Mouse (Mus musculus): Measurements from ENCODE around the gene Mrgpra9.
A peak's percentile ranks its signal among the peaks of the same experiment; 100 is the strongest.
"Not testable (repeated sequence)": the region's sequence is repeated elsewhere in the genome, so short reads cannot be mapped to it uniquely, and the experiment has no call there.

The Mrgpra9 gene

DNA sequence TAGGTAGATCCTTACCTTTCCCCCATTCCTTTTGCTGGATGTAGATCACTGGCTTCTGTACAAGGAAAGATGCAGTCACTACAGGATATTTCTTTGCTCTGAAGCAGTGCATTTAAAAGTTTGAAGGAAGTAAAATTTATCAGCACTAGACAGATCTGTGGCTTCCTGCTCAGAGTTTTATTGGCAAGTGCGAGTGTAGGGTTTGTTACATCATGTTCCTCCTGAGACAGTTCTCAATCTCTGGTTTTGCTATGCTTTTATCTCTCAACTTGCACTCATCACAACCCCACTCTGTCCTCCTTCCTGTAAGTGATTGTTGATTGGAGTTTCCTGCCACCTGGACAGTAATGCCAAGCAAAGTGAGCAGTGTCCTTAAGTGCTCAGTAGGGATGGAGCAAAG, at the start of gene Mrgpra9:
Mrgpra9 (minus strand) TSS at position 79 of the 400 bp plus-strand sequence.
- DNase-seq = no peak

DNA sequence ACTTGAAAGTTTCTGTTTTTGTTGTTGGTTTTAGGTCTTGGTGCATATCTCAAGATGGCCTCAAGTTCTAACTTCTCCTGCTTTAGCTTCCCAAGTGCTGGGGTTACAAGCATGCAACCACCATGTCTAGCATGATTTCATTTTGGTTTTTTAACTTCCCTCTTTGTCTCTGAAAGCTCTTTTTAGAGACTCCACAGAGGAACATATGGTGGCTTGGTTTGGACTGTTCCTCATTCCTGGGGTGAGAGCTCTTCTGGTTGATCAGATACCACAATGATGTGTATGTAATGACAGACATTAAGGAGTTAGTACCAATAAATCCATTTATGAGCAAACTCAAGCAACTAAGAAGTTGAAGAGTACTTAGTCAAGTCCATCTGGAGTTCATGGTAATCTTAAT, 47.0 kb upstream of the Mrgpra9 start:
- DNase-seq = not testable (repeated sequence)

DNA sequence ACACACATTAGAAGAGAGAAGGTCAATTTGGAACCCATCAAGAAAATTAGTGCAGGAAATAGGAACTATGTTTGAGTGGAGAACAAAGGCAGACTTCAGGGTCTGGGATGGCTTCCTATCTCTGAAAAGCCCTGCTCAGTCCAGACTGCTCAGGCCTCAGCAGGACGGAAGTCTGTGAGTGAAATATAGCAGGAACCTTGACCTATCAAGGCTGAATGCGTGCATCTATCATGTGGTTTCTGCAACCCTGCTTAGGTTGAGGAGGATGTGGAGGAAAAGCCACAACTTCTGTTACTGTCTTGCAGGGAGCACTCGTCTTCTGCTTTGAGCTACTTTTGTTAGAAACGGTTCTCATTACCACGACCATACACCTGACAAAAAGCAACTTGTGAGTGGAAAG, 18.9 kb upstream of the Mrgpra9 start:
- not testable (repeated sequence) for DNase-seq

DNA sequence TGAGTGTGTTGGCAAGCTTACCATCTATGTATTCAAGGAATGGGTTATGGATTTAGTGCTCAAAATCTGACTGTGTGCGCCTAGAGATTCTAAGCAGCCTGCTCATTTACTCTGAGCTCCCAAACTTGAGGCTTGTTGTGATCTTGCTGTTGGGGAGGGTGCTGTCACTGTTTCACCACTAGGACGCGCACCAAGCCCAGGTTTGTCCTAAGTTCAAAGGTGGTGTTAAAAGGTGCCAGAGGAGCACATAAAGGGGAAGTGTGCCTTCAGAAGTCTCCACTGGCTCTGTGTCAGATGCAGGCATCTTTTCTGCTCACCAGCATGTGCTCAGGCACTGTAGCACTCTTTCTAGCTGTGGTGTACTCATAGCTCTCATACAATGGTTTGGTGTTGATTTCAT, 8.0 kb downstream of the Mrgpra9 start:
- peak in 1 of 2 experiments; percentile 9 for DNase-seq

DNA sequence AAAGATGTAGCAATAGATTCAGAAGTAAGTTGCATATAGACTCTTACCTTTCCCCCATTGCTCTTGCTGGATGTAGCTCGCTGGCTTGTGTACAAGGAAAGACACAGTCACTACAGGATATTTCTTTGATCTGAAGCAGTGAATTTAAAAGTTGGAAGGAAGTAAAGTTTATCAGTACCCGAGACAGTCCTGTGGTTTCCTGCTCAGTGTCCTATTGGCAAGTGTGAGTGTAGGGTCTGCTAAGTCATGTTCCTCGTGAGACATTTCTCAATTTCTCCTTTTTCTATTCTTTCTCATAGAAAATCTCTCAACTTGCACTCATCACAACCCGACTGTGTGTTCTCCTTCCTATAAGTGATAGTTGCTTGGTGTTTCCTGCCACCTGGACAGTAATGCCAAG, 47.8 kb downstream of the Mrgpra9 start, which contains the start of gene Mrgpra6:
Mrgpra6 (minus strand) TSS at position 91 of the 400 bp plus-strand sequence.
- no peak for DNase-seq

DNA sequence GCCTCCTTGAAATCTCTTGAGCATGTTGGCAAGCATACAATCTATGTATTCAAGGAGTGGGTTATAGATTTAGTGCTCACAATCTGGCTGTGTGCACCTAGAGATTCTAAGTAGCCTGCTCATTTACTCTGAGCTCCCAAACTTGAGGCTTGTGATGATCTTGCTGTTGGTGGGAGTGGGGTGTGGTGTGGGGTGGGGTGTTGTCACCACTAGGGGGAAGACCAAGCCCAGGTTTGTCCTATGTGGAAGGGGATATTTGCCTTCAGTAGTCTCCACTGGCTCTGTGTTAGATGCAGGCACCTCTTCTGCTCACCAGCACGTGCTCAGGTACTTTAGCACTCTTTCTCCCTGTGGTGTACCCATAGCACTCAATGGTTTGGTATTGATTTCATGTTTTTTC, 57.4 kb downstream of the Mrgpra9 start:
- DNase-seq = no peak
